In the genomic region with DNA sequence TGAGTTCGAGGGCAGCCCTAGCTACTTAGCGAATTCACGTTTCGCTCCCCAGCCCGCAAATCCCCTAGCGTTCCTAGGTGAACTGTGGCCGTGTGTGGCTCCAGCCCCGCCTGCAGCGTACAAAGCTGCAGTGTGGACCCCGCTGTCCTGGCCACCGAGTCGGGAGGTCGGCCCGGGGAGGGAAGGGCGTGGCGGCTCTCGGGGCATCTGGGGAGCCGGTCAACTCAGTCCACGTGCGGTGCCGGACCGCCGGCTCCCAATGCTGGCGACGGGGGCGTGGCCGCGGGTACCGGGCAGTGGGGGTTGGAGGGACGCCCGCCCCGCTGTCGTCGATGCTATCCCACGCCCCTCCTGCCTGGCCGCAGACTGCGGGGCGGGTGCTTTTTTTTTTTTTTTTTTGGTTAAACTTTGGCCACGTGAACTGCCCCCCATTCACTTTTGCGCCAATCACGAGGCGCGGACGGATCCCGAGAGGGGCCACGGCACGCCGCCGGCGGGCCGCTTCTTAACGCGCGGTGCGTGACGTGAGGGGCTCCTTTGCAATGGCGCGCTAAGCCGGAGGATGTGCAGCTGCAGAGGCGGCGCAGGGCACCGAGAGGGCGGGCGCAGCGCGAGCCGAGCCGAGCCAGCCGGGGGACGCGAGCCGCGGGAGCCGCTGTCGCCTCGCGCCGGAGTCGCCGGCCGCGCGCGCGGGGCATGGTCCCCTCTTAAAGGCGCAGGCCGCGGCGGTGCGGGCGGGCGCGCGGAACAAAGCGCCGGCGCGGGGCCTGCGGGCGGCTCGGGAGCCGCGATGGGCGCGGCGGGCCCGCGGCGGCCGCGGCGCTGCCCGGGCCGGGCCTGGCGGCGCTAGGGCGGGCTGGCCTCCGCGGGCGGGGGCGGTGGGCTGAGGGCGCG, we compare ENCODE assay signal across 8 mouse cellular contexts. TPM values are rescaled to one million over a fixed set of nuclear protein-coding genes. Genes with fewer than 3 reads are reported as not detected.
DNase-seq lines count a peak whose midpoint lies in the region; ATAC-seq and TF ChIP-seq lines count a peak whose summit lies in the region.

A gene (plus strand): TSS at position 555 of the 894 bp plus-strand sequence.

- 0 out of 2 replicates have a peak, but pooled peaks have one; percentile 19 for TF ChIP-seq EP300 in heart, postnatal 0 days (IDR thresholded peaks at IDR 0.05; ENCODE audit: low read depth)
- no peak for TF ChIP-seq EP300 in stomach, postnatal 0 days (optimal IDR thresholded peaks at IDR 0.05)

- H3K36me3 ChIP-seq in E14TG2a.4 (ENCODE audit: insufficient read depth, low read length): no peaks in the 10 kb centered on the region
- 0 out of 2 replicates have a peak, but pooled peaks cover 6% of the 10 kb centered on the region for H3K36me3 ChIP-seq in forebrain, embryonic 12.5 days (replicated peaks)
- H3K36me3 ChIP-seq in heart, postnatal 0 days (replicated peaks; ENCODE audit: control insufficient read depth, insufficient read depth, low read length): no peaks in the 10 kb centered on the region
- no peaks in the 10 kb centered on the region for H3K36me3 ChIP-seq in liver, embryonic 15.5 days (replicated peaks)
- no peaks in the 10 kb centered on the region for H3K36me3 ChIP-seq in neural tube, embryonic 12.5 days
- no peaks in the 10 kb centered on the region for H3K36me3 ChIP-seq in stomach, postnatal 0 days (ENCODE audit: control insufficient read depth, insufficient read depth, low read length)

- peaks cover 17% of the 10 kb centered on the region for H3K4me1 ChIP-seq in E14TG2a.4 (replicated peaks; ENCODE audit: low read depth, low read length)
- peaks cover 31% of the 10 kb centered on the region for H3K4me1 ChIP-seq in forebrain, embryonic 12.5 days
- peaks cover 16% of the 10 kb centered on the region for H3K4me1 ChIP-seq in heart, postnatal 0 days (ENCODE audit: control insufficient read depth, insufficient read depth)
- peaks cover 49% of the 10 kb centered on the region for H3K4me1 ChIP-seq in liver, embryonic 15.5 days (replicated peaks)
- peaks cover 26% of the 10 kb centered on the region for H3K4me1 ChIP-seq in neural tube, embryonic 12.5 days
- 0 out of 2 replicates have a peak, but pooled peaks cover 6% of the 10 kb centered on the region for H3K4me1 ChIP-seq in stomach, postnatal 0 days (replicated peaks; ENCODE audit: control insufficient read depth, insufficient read depth)

- peak; percentile 81 for DNase-seq in c-Kit-positive CD71-positive TER-119-positive erythroid progenitor cells, embryonic 14.5 days (ENCODE audit: low spot score)
- DNase-seq in heart, postnatal 0 days (ENCODE audit: low spot score): peak; percentile 83
- DNase-seq in kidney, postnatal 36 days: peak; percentile 88 to 91
- DNase-seq in stomach, postnatal 0 days (ENCODE audit: low spot score): peak; percentile 87

- H3K9ac ChIP-seq in forebrain, embryonic 12.5 days: peak within 1 kb of the TSS; percentile 97
- peak within 1 kb of the TSS; percentile 79 for H3K9ac ChIP-seq in heart, postnatal 0 days (replicated peaks; ENCODE audit: low read depth, low read length)
- H3K9ac ChIP-seq in liver, embryonic 15.5 days: peak within 1 kb of the TSS; percentile 78
- H3K9ac ChIP-seq in neural tube, embryonic 12.5 days: peak within 1 kb of the TSS; percentile 96
- H3K9ac ChIP-seq in stomach, postnatal 0 days (ENCODE audit: low read length): peak within 1 kb of the TSS; percentile 90

- WGBS in forebrain, embryonic 12.5 days: under 1% methylated on average over 89 of the region's 123 CpGs
- WGBS in heart, postnatal 0 days: under 1% methylated on average over 85 of the region's 123 CpGs
- WGBS in liver, embryonic 15.5 days (ENCODE audit: insufficient replicate concordance): under 1% methylated on average over 111 of the region's 123 CpGs
- WGBS in neural tube, embryonic 12.5 days: under 1% methylated on average over 110 of the region's 123 CpGs
- WGBS in stomach, postnatal 0 days: under 1% methylated on average over 78 of the region's 123 CpGs

- peak within 1 kb of the TSS; percentile 91 for H3K4me2 ChIP-seq in forebrain, embryonic 12.5 days
- peak within 1 kb of the TSS; percentile 82 for H3K4me2 ChIP-seq in heart, postnatal 0 days (ENCODE audit: low read depth, low read length)
- H3K4me2 ChIP-seq in liver, embryonic 15.5 days: peak within 1 kb of the TSS; percentile 99
- peak within 1 kb of the TSS; percentile 93 for H3K4me2 ChIP-seq in neural tube, embryonic 12.5 days (replicated peaks)
- peak within 1 kb of the TSS; percentile 95 for H3K4me2 ChIP-seq in stomach, postnatal 0 days (replicated peaks; ENCODE audit: low read depth)

- peak within 1 kb of the TSS; percentile 95 for H3K27ac ChIP-seq in forebrain, embryonic 12.5 days
- H3K27ac ChIP-seq in heart, postnatal 0 days (ENCODE audit: low read depth): peak within 1 kb of the TSS; percentile 84
- peak within 1 kb of the TSS; percentile 85 for H3K27ac ChIP-seq in liver, embryonic 15.5 days (replicated peaks)
- peak within 1 kb of the TSS; percentile 87 for H3K27ac ChIP-seq in neural tube, embryonic 12.5 days
- H3K27ac ChIP-seq in stomach, postnatal 0 days (replicated peaks): peak within 1 kb of the TSS; percentile 88

- no peak for TF ChIP-seq CTCF in E14TG2a.4 (conservative IDR thresholded peaks at IDR 0.05; ENCODE audit: low read length)
- no peak for TF ChIP-seq CTCF in heart, postnatal 0 days (IDR thresholded peaks at IDR 0.05; ENCODE audit: low read depth)
- TF ChIP-seq CTCF in stomach, postnatal 0 days (IDR thresholded peaks at IDR 0.05; ENCODE audit: low read depth): no peak

- H3K9me3 ChIP-seq in E14TG2a.4 (ENCODE audit: low read length): no peaks in the 10 kb centered on the region
- no peaks in the 10 kb centered on the region for H3K9me3 ChIP-seq in forebrain, embryonic 12.5 days
- no peaks in the 10 kb centered on the region for H3K9me3 ChIP-seq in heart, postnatal 0 days (replicated peaks; ENCODE audit: control insufficient read depth, low read length)
- no peaks in the 10 kb centered on the region for H3K9me3 ChIP-seq in liver, embryonic 15.5 days (replicated peaks)
- no peaks in the 10 kb centered on the region for H3K9me3 ChIP-seq in neural tube, embryonic 12.5 days
- H3K9me3 ChIP-seq in stomach, postnatal 0 days (ENCODE audit: control insufficient read depth, low read length): no peaks in the 10 kb centered on the region

- H3K27me3 ChIP-seq in E14TG2a.4 (ENCODE audit: insufficient read depth, low read length): peaks cover 43% of the 10 kb centered on the region
- H3K27me3 ChIP-seq in forebrain, embryonic 12.5 days: peaks cover 25% of the 10 kb centered on the region
- no peaks in the 10 kb centered on the region for H3K27me3 ChIP-seq in heart, postnatal 0 days (ENCODE audit: control insufficient read depth, insufficient read depth, low read length)
- H3K27me3 ChIP-seq in liver, embryonic 15.5 days: peaks cover 14% of the 10 kb centered on the region
- H3K27me3 ChIP-seq in neural tube, embryonic 12.5 days (replicated peaks): no peaks in the 10 kb centered on the region
- no peaks in the 10 kb centered on the region for H3K27me3 ChIP-seq in stomach, postnatal 0 days (ENCODE audit: control insufficient read depth, insufficient read depth, low read length)

- peak; percentile 90 for ATAC-seq in forebrain, embryonic 12.5 days (ENCODE audit: low FRiP score)
- peak; percentile 85 for ATAC-seq in heart, postnatal 0 days (ENCODE audit: insufficient read depth, low read depth)
- peak; percentile 65 for ATAC-seq in liver, embryonic 15.5 days (ENCODE audit: insufficient read depth)
- peak; percentile 89 for ATAC-seq in neural tube, embryonic 12.5 days (ENCODE audit: low FRiP score, low read depth)
- peak; percentile 85 for ATAC-seq in stomach, postnatal 0 days (ENCODE audit: low FRiP score, low TSS enrichment)

- H3K4me3 ChIP-seq in E14TG2a.4 (replicated peaks; ENCODE audit: low read length): peak within 1 kb of the TSS; percentile 83
- H3K4me3 ChIP-seq in forebrain, embryonic 12.5 days (replicated peaks): peak within 1 kb of the TSS; percentile 94
- peak within 1 kb of the TSS; percentile 80 for H3K4me3 ChIP-seq in heart, postnatal 0 days (ENCODE audit: low read depth, low read length)
- peak within 1 kb of the TSS; percentile 78 for H3K4me3 ChIP-seq in liver, embryonic 15.5 days (replicated peaks)
- peak within 1 kb of the TSS; percentile 92 for H3K4me3 ChIP-seq in neural tube, embryonic 12.5 days
- H3K4me3 ChIP-seq in stomach, postnatal 0 days (ENCODE audit: low read depth, low read length): peak within 1 kb of the TSS; percentile 74

RNA-seq across cellular contexts. Expression of the gene that starts here (rescaled TPM):
- polyA plus RNA-seq in forebrain, embryonic 12.5 days (2016; fragmentation: Nextera tagmentation; extraction: Ambion mirVana): 13.3 and 15.9 TPM in 2 replicates
- 37.8 and 43.4 TPM in 2 replicates for total RNA-seq in heart, postnatal 0 days (2014; rRNA removed; ENCODE audit: low replicate concordance)
- polyA plus RNA-seq in heart, postnatal 0 days (2015; fragmentation: Nextera tagmentation; extraction: Ambion mirVana): 8.9 and 9.6 TPM in 2 replicates
- polyA plus RNA-seq in liver, embryonic 15.5 days (2015; fragmentation: Nextera tagmentation; extraction: Ambion mirVana): 6.2 and 6.3 TPM in 2 replicates
- polyA plus RNA-seq in neural tube, embryonic 12.5 days (2016; fragmentation: Nextera tagmentation; extraction: Ambion mirVana): 13.4 and 15.3 TPM in 2 replicates
- polyA plus RNA-seq in stomach, postnatal 0 days (2015; fragmentation: Nextera tagmentation; extraction: Ambion mirVana): 5.8 and 6.1 TPM in 2 replicates

Comparison
In these comparisons a context has a peak if more than half of its experiments do, and no peak if none do; other contexts are left out.
1. Peak in every context shown above with its lines: DNase-seq, ATAC-seq, H3K4me3 ChIP-seq and H3K27ac ChIP-seq.